Mouse (Mus musculus): Measurements from ENCODE around the gene Adam15.

DNA sequence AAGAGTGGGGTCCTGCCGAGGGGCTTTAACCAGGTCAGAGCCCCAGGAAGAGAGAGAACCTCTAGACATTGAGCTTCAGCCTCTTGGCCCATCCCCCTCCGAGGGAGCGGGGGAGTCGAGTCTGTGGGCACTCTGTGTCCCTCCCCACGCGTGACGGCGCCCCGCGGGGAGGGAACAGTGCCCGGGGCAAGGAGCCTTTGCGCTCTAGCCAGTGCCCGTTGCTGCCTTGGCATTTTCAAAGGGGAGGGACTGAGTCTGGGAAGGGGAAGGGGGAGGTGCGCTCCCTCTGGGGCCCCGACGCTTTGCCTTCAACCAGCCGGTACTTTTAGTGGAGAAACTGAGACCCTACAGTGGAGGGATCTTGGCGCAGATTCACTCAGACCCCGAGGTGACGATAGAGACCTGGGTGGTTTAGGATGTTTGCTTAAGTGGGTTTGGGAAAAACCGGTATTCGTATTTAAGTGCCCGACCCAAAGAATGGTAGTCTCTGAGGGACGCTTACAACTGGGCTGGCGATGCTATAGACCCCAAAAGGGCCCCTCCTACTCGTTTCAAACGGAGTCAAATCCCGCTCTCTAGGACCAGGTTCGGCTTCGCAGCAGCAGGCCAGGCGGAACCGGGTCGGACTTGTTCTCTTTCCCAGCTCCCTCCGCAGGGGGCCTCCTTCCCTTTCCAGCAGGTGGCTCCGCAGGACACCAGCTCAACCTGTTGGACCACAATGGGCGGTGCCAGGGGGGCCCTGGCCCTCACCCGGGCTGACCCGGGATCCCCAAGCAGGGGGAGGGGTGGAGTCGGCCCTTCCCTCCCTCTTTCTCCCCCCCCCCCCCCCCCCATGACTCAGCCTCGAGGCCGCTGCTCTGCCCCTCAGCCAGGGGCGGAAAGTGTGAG lies 44.5 kb upstream of the Adam15 start, which contains the start of gene Zbtb7b:
- peak; percentile 34 for TF ChIP-seq CTCF (conservative IDR thresholded peaks at IDR 0.05; ENCODE audit: insufficient read depth, insufficient read length, low read depth, low read length)
- peak; percentile 22 for TF ChIP-seq POLR2A (IDR thresholded peaks at IDR 0.05; ENCODE audit: low read depth, low read length)

Data from kidney, adult 2 months (tissue).